Mouse (Mus musculus): ENCODE results near the gene Tnik. TPM values are rescaled to one million over a fixed set of nuclear protein-coding genes. Genes with fewer than 3 reads are reported as not detected.

Gene Tnik
- polyA plus RNA-seq, 1 experiment from 2014 or later, result 55.7 TPM

GRCm38 (mm10) chr3:28398781-28399180, 135.8 kb downstream of the Tnik start:
- H3K4me2 ChIP-seq (ENCODE audit: low read length), result no peak overlapping the region
- ATAC-seq, result no peak
- H3K4me1 ChIP-seq (ENCODE audit: control insufficient read depth, insufficient read depth, low read length), result no peaks in the 10 kb centered on the region; the same call in 1 of the 2 replicates
- 100% methylated on average over 1 of the region's 1 CpGs for WGBS
- H3K36me3 ChIP-seq (ENCODE audit: control insufficient read depth, insufficient read depth, low read length), result no peaks in the 10 kb centered on the region
- no peak overlapping the region for H3K4me3 ChIP-seq (ENCODE audit: low read depth, low read length)
- no peaks in the 10 kb centered on the region for H3K9me3 ChIP-seq (replicated peaks; ENCODE audit: control insufficient read depth, low read length)
- no peak overlapping the region for H3K9ac ChIP-seq (ENCODE audit: low read length)
- no peaks in the 10 kb centered on the region for H3K27me3 ChIP-seq (replicated peaks; ENCODE audit: control insufficient read depth, insufficient read depth, low read length)
- H3K27ac ChIP-seq (ENCODE audit: low read depth, low read length), result no peak overlapping the region
- DNase-seq (ENCODE audit: low spot score), result no peak

GRCm38 (mm10) chr3:28399593-28400216, 136.7 kb downstream of the Tnik start:
- H3K9ac ChIP-seq (ENCODE audit: low read length), result no peak overlapping the region
- H3K4me3 ChIP-seq (ENCODE audit: low read depth, low read length), result no peak overlapping the region
- no peaks in the 10 kb centered on the region; the same call in 1 of the 2 replicates for H3K4me1 ChIP-seq (ENCODE audit: control insufficient read depth, insufficient read depth, low read length)
- no peak overlapping the region for H3K4me2 ChIP-seq (ENCODE audit: low read length)
- DNase-seq (ENCODE audit: low spot score), result no peak
- no peaks in the 10 kb centered on the region for H3K36me3 ChIP-seq (ENCODE audit: control insufficient read depth, insufficient read depth, low read length)
- H3K9me3 ChIP-seq (replicated peaks; ENCODE audit: control insufficient read depth, low read length), result no peaks in the 10 kb centered on the region
- H3K27ac ChIP-seq (ENCODE audit: low read depth, low read length), result no peak overlapping the region
- ATAC-seq, result no peak
- H3K27me3 ChIP-seq (replicated peaks; ENCODE audit: control insufficient read depth, insufficient read depth, low read length), result no peaks in the 10 kb centered on the region
- WGBS, result 88% methylated on average over 9 of the region's 9 CpGs

GRCm38 (mm10) chr3:28401335-28401734, 138.3 kb downstream of the Tnik start:
- H3K36me3 ChIP-seq (ENCODE audit: control insufficient read depth, insufficient read depth, low read length), result no peaks in the 10 kb centered on the region
- no peaks in the 10 kb centered on the region for H3K27me3 ChIP-seq (replicated peaks; ENCODE audit: control insufficient read depth, insufficient read depth, low read length)
- DNase-seq (ENCODE audit: low spot score) (no peak), ATAC-seq (no peak)
- H3K4me1 ChIP-seq (ENCODE audit: control insufficient read depth, insufficient read depth, low read length), result no peaks in the 10 kb centered on the region; the same call in 1 of the 2 replicates
- no peak overlapping the region for H3K9ac ChIP-seq (ENCODE audit: low read length)
- H3K4me3 ChIP-seq (ENCODE audit: low read depth, low read length), result no peak overlapping the region
- H3K27ac ChIP-seq (ENCODE audit: low read depth, low read length), result 0 out of 2 replicates have a peak overlapping the region, but pooled peaks have one; percentile 23
- 75% methylated on average over 9 of the region's 9 CpGs for WGBS
- no peaks in the 10 kb centered on the region for H3K9me3 ChIP-seq (replicated peaks; ENCODE audit: control insufficient read depth, low read length)
- H3K4me2 ChIP-seq (ENCODE audit: low read length), result no peak overlapping the region

GRCm38 (mm10) chr3:28402221-28402620, 139.2 kb downstream of the Tnik start:
- H3K9ac ChIP-seq (ENCODE audit: low read length), result no peak overlapping the region

GRCm38 (mm10) chr3:28405391-28405790, 142.4 kb downstream of the Tnik start:
- Histone ChIP-seq H3K4me1 (ENCODE audit: control insufficient read depth, insufficient read depth, low read length) (peaks cover 4% of the 10 kb centered on the region; the same call in 1 of the 2 replicates), H3K27me3 (replicated peaks; ENCODE audit: control insufficient read depth, insufficient read depth, low read length) (no peaks in the 10 kb centered on the region), H3K27ac (ENCODE audit: low read depth, low read length) (no peak overlapping the region; the same call in 1 of the 2 replicates), H3K36me3 (ENCODE audit: control insufficient read depth, insufficient read depth, low read length) (no peaks in the 10 kb centered on the region), H3K9ac (ENCODE audit: low read length) (no peak overlapping the region), H3K9me3 (replicated peaks; ENCODE audit: control insufficient read depth, low read length) (no peaks in the 10 kb centered on the region), H3K4me3 (ENCODE audit: low read depth, low read length) (no peak overlapping the region), H3K4me2 (ENCODE audit: low read length) (no peak overlapping the region)
- ATAC-seq (no peak), DNase-seq (ENCODE audit: low spot score) (no peak)
- 55% methylated on average over 2 of the region's 2 CpGs for WGBS

More at GRCm38 (mm10) chr3:28402221-28402620, 139.2 kb downstream of the Tnik start:
- WGBS, result 65% methylated on average over 6 of the region's 6 CpGs
- Histone ChIP-seq H3K9me3 (replicated peaks; ENCODE audit: control insufficient read depth, low read length) (no peaks in the 10 kb centered on the region), H3K4me2 (ENCODE audit: low read length) (no peak overlapping the region), H3K27ac (ENCODE audit: low read depth, low read length) (peak overlapping the region; percentile 39; the same call in 1 of the 2 replicates), H3K36me3 (ENCODE audit: control insufficient read depth, insufficient read depth, low read length) (no peaks in the 10 kb centered on the region), H3K4me1 (ENCODE audit: control insufficient read depth, insufficient read depth, low read length) (no peaks in the 10 kb centered on the region; the same call in 1 of the 2 replicates), H3K27me3 (replicated peaks; ENCODE audit: control insufficient read depth, insufficient read depth, low read length) (no peaks in the 10 kb centered on the region), H3K4me3 (ENCODE audit: low read depth, low read length) (no peak overlapping the region)
- ATAC-seq (peak; percentile 50), DNase-seq (ENCODE audit: low spot score) (no peak)

- H3K27me3 ChIP-seq (replicated peaks; ENCODE audit: control insufficient read depth, insufficient read depth, low read length), result no peaks in the 10 kb centered on the region
- no peaks in the 10 kb centered on the region for H3K9me3 ChIP-seq (replicated peaks; ENCODE audit: control insufficient read depth, low read length)
- peak overlapping the region; percentile 49; the same call in 1 of the 2 replicates for H3K27ac ChIP-seq (ENCODE audit: low read depth, low read length)
- no peak overlapping the region for H3K9ac ChIP-seq (ENCODE audit: low read length)
- no peak overlapping the region for H3K4me3 ChIP-seq (ENCODE audit: low read depth, low read length)
- DNase-seq (ENCODE audit: low spot score), result peak; percentile 81
- H3K4me2 ChIP-seq (ENCODE audit: low read length), result no peak overlapping the region
- no peaks in the 10 kb centered on the region for H3K36me3 ChIP-seq (ENCODE audit: control insufficient read depth, insufficient read depth, low read length)
- peaks cover 4% of the 10 kb centered on the region; the same call in 1 of the 2 replicates for H3K4me1 ChIP-seq (ENCODE audit: control insufficient read depth, insufficient read depth, low read length)
- WGBS, result 39% methylated on average over 12 of the region's 12 CpGs
- peak; percentile 91 for ATAC-seq
Observed at GRCm38 (mm10) chr3:28408859-28409459, 145.9 kb downstream of the Tnik start.

- no peaks in the 10 kb centered on the region for H3K36me3 ChIP-seq (ENCODE audit: control insufficient read depth, insufficient read depth, low read length)
- no peak overlapping the region for H3K9ac ChIP-seq (ENCODE audit: low read length)
- no peak overlapping the region for H3K4me2 ChIP-seq (ENCODE audit: low read length)
- no peaks in the 10 kb centered on the region for H3K27me3 ChIP-seq (replicated peaks; ENCODE audit: control insufficient read depth, insufficient read depth, low read length)
- 68% methylated on average over 3 of the region's 3 CpGs for WGBS
- H3K27ac ChIP-seq (ENCODE audit: low read depth, low read length), result no peak overlapping the region
- no peaks in the 10 kb centered on the region for H3K9me3 ChIP-seq (replicated peaks; ENCODE audit: control insufficient read depth, low read length)
- ATAC-seq (peak; percentile 44; the same call in 1 of the 2 replicates), DNase-seq (ENCODE audit: low spot score) (peak; percentile 45)
- no peak overlapping the region for H3K4me3 ChIP-seq (ENCODE audit: low read depth, low read length)
- H3K4me1 ChIP-seq (ENCODE audit: control insufficient read depth, insufficient read depth, low read length), result peaks cover 4% of the 10 kb centered on the region; the same call in 1 of the 2 replicates
Observed at GRCm38 (mm10) chr3:28410269-28410668, 147.3 kb downstream of the Tnik start.

- ATAC-seq (peak; percentile 58; the same call in 1 of the 2 replicates), DNase-seq (ENCODE audit: low spot score) (peak; percentile 53)
- no peak overlapping the region for H3K4me3 ChIP-seq (ENCODE audit: low read depth, low read length)
- peaks cover 3% of the 10 kb centered on the region; the same call in 1 of the 2 replicates for H3K4me1 ChIP-seq (ENCODE audit: control insufficient read depth, insufficient read depth, low read length)
- WGBS, result 13% methylated on average over 2 of the region's 2 CpGs
- H3K9me3 ChIP-seq (replicated peaks; ENCODE audit: control insufficient read depth, low read length), result no peaks in the 10 kb centered on the region
- no peak overlapping the region for H3K9ac ChIP-seq (ENCODE audit: low read length)
- no peaks in the 10 kb centered on the region for H3K36me3 ChIP-seq (ENCODE audit: control insufficient read depth, insufficient read depth, low read length)
- no peak overlapping the region for H3K27ac ChIP-seq (ENCODE audit: low read depth, low read length)
- no peaks in the 10 kb centered on the region for H3K27me3 ChIP-seq (replicated peaks; ENCODE audit: control insufficient read depth, insufficient read depth, low read length)
- no peak overlapping the region for H3K4me2 ChIP-seq (ENCODE audit: low read length)
Observed at GRCm38 (mm10) chr3:28415986-28416385, 153.0 kb downstream of the Tnik start.
